Mouse (Mus musculus) adrenal gland, postnatal 10 days (tissue): Measurements from ENCODE around the gene Hsf2bp. TPM values are rescaled to one million over a fixed set of nuclear protein-coding genes. Genes with fewer than 3 reads are reported as not detected.
A peak's percentile ranks its signal among the peaks of the same experiment; 100 is the strongest.

Source experiments
- DNase-seq: peaks from one replicate; pipeline ENCODE4 v3.0.0; 2021; ENCODE audit warnings: mixed read lengths
- total RNA-seq, 2 experiments: library from RNA; stranded (reverse); gene quantifications; 2 replicates each; pipeline ENCODE4 v1.2.3; 2021

Hsf2bp gene
- total RNA-seq, 2 experiments from 2014 or later = 1.4 to 1.7 TPM

DNA sequence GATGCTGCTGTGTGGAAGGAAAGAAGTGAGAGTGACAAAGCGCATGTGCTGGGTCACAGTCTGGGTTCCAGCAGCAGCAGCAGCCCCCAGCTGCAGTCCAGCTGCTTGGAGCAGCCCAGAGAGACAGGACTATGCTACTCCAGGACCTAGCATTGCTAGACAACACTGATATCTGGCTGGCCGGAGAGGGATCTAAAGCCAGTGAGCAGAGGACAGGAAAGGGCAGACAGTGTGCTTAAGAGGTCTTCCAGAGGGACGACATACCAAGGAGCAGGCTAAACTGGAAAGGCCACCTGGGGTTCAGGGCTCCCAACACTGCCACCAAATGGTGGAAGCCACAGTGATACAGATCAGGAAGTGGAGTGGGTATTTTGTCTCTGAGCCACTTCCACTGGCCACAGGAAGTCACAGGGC, 99.0 kb downstream of the Hsf2bp start:
- peak; percentile 54 for DNase-seq

DNA sequence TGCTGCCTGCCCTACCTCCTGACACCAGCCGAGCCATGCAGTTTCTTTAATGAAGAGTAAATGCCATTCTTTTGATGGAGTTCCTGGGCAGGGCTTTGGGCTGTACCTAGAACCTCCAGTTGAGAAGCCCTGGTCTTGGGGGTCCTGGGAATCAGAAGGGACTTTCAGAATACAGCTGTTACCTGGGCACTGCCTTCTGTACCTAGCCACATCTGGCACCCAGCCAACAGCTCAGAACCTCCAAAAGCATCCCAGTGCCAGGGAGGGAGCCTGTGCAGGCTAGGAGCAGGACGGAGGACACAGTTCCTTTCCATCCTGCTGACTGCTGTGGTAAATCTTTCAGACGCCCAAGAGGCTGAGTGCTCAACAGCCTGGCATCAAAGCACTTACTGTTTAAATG, 100.3 kb downstream of the Hsf2bp start:
- no peak for DNase-seq

- no peak for DNase-seq
Measured at GRCm38 (mm10) chr17:31935091-31935830, 100.9 kb downstream of the Hsf2bp start.

DNA sequence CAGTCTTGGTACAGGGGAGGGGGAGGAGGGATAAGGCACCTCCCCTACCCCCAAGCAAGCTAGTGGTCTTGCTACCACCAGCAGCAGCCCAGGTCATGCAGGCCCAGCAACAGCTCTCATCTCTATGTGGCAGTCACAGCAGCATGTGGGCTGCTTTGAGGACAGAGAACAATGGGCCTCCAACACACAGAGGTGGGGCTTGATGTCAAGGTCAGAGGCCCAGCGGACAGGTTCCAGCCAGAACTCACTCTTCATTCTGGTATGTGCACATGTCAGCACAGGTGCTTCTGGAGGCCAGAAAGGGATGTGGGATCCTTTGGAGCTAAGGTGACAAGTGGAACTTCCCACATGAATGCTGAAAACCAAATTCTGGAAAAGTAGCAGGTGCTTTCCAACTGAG, 102.2 kb downstream of the Hsf2bp start:
- no peak for DNase-seq

- peak; percentile 62 for DNase-seq
Measured at GRCm38 (mm10) chr17:31931499-31931898, 104.7 kb downstream of the Hsf2bp start.

- no peak for DNase-seq
Measured at GRCm38 (mm10) chr17:31929844-31930715, 106.1 kb downstream of the Hsf2bp start.

DNA sequence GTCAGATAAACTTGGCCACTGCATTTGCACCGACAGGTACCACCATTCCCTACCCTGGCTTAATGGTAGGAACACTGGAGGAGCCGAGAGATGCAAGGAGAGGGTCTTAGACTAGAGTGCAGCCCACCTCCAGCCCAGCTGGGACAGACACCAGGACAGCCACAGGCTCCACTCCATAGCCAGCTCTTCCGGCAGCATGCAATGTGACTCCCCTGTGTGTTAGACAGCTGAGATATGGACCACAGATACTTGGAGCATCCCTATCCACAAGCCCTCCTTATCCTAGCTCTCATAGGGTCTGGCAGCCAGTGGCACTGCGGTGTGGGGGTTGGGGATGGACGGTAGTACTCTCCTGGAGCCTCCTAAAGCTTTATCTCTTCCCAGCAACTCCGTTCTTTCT, 107.1 kb downstream of the Hsf2bp start:
- DNase-seq = no peak

- no peak for DNase-seq
Measured at GRCm38 (mm10) chr17:31927895-31928626, 108.1 kb downstream of the Hsf2bp start.

DNA sequence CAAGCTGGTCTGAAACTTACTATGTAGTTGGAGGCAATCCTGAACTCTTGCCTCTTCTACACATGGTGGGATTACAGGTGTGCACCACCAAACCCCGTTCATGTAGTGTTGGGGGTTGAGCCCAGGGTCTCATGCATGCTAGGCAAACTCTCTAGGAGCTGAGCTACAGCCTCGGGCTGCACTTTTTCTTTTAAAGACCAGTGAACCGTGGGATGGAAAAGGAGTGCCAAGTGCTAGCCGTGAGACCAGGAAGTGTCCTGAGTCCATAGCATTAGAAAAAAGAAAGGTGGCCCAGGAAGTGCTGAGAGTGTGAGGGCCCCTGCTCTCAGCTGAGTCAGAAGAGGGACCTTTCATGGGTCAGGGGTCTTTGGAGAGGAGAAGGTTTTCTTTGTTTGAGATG, 111.9 kb downstream of the Hsf2bp start:
- DNase-seq = no peak

DNA sequence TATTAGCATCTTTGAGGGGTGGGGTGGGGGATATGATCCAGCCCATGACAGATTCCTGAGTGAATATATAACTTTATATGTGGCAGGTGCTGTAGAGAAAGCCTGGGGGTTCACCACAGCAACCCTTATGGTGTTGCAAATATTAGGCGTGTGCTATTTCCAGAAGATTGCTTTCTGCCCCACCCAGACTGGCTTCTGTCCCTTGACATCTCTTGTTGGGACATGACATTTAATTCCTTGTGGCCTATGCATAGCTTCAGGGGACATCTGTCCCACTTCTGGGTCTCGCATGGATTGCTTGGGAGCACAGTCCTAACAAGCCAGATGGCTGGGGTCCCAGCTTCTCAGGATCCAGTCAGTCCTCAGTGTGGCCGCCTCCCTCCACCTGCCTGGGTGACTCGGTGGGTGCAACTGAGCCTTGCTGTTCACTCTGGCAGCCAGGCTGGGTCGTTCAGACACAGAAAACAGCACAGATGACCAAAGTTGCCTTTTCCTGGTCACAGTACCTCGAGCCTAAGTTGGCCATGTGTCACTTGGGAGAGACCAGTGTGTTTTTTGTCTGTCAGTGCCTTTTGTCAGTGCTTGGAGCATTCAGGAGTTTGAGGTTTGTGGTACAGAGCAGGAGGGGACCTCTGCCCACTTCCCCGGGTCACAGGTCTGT, 112.7 kb downstream of the Hsf2bp start:
- DNase-seq = no peak

- DNase-seq = peak; percentile 37
Measured at GRCm38 (mm10) chr17:31920589-31921190, 115.5 kb downstream of the Hsf2bp start.

- DNase-seq = no peak
Measured at GRCm38 (mm10) chr17:31919599-31919998, 116.5 kb downstream of the Hsf2bp start.

GRCm38 (mm10) chr17:31918374-31918773, 117.8 kb downstream of the Hsf2bp start:
- DNase-seq = no peak

GRCm38 (mm10) chr17:31916461-31916775, 119.7 kb downstream of the Hsf2bp start:
- peak; percentile 82 for DNase-seq

GRCm38 (mm10) chr17:31915756-31916460, 120.2 kb downstream of the Hsf2bp start:
- DNase-seq = no peak

DNA sequence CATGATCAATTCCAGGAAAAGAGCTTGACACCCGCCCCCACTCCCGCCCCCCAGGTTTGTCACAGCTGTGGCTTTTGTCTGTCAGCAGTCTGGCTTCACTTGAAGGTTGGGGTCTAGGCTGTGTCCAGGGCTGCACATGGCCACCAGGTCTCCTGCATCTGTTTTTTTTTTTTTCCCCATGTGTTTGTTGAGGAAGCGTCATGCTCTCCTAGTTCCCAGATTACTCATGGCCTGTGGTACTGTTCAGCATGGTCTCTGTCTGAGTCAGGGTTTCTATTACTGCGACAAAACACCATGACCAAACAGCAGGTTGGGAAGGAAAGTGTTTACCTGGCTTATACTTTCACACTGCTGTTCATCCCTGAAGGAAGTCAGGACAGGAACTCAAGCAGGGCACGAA, 121.8 kb downstream of the Hsf2bp start:
- no peak for DNase-seq

DNA sequence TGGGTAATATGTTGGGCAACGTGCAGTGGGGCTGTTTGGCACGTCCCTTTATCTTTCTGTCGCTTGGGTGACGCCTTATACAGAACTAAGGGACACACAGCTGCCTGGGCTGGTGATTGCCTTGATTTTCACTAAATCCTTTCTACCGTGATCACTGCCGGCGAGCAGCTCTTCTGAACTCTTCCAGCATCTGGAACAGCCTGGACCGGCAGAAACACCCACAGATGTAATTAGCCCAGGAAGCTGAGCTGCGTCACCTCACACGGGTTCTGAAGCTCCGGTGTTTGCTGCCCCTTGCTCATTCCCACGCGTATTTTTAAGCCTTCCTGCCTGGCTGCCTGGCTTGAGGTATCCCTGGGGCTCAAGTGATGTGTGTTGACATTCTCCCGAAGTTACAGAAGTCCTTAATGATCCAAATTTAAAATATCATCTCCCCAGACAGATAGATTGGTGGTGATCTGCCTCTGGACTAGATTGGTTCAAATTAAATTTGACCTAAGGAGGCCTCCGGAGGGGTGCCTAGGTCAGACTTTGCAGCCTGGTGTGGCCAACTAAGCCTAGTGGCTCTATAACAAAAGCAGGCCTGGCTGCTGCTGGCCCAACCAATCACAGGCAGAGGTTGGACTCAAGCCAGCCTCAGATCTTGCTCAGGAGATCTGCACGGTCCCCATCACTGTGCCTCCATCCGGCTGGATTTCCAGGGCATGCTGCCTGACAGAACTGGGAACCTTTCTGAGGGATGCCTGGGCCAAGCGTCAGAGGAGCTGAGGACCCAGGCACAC, 123.1 kb downstream of the Hsf2bp start:
- DNase-seq = no peak

GRCm38 (mm10) chr17:31912387-31912786, 123.8 kb downstream of the Hsf2bp start:
- DNase-seq = no peak

GRCm38 (mm10) chr17:31908966-31909365, 127.2 kb downstream of the Hsf2bp start:
- no peak for DNase-seq

DNA sequence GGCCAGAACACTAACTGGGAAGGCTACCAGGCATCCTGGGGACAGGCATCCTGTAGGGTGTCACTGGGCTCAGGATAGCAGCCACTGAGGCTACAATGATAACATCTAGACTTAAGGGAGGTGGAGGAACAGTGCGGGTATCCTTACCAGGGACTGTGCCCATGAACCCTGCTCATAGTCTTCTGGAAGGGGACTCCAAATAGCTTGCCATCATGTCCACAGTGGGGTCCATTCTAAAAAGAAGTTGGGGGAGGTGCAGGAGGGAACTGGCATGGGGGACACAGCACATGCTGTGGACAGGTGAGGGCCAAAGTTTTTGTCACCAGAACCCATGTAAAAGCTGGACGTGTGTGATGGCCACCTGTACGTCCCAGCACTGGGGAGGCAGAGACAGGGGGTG, 129.7 kb downstream of the Hsf2bp start:
- no peak for DNase-seq
